Mouse (Mus musculus): ENCODE data around the gene Plch2. TPM values are rescaled to one million over a fixed set of nuclear protein-coding genes. Genes with fewer than 3 reads are reported as not detected.

Plch2 gene
- polyA plus RNA-seq, 1 experiment from 2014 or later, result 3.5 TPM

- H3K27ac ChIP-seq (replicated peaks), result peak overlapping the region; percentile 44
- no peak overlapping the region for H3K4me3 ChIP-seq
- H3K4me1 ChIP-seq, result peaks cover 30% of the 10 kb centered on the region
- no peak for DNase-seq (ENCODE audit: low spot score)
- H3K36me3 ChIP-seq (replicated peaks), result no peaks in the 10 kb centered on the region
- no peaks in the 10 kb centered on the region for H3K9me3 ChIP-seq
- WGBS, result 20% methylated on average over 9 of the region's 9 CpGs
- peaks cover 94% of the 10 kb centered on the region for H3K27me3 ChIP-seq (replicated peaks; ENCODE audit: low read depth, poor library complexity, severe bottlenecking)
Measured at GRCm38 (mm10) chr4:155040197-155040596, 16.4 kb downstream of the Plch2 start.

- H3K9me3 ChIP-seq, result no peaks in the 10 kb centered on the region
- H3K4me1 ChIP-seq, result peaks cover 38% of the 10 kb centered on the region
- no peak overlapping the region for H3K27ac ChIP-seq (replicated peaks)
- H3K36me3 ChIP-seq (replicated peaks), result no peaks in the 10 kb centered on the region
- DNase-seq (ENCODE audit: low spot score), result no peak
- H3K4me3 ChIP-seq, result no peak overlapping the region
- peaks cover 91% of the 10 kb centered on the region for H3K27me3 ChIP-seq (replicated peaks; ENCODE audit: low read depth, poor library complexity, severe bottlenecking)
- 74% methylated on average over 13 of the region's 13 CpGs for WGBS
Measured at GRCm38 (mm10) chr4:155034787-155035186, 21.8 kb downstream of the Plch2 start.

GRCm38 (mm10) chr4:155034202-155034601 is 22.4 kb downstream of the Plch2 start:
- DNase-seq (ENCODE audit: low spot score), result no peak
- H3K9me3 ChIP-seq, result no peaks in the 10 kb centered on the region
- H3K4me1 ChIP-seq, result peaks cover 39% of the 10 kb centered on the region
- no peak overlapping the region for H3K27ac ChIP-seq (replicated peaks)
- no peak overlapping the region for H3K4me3 ChIP-seq
- H3K36me3 ChIP-seq (replicated peaks), result no peaks in the 10 kb centered on the region
- WGBS, result 29% methylated on average over 7 of the region's 7 CpGs
- peaks cover 88% of the 10 kb centered on the region for H3K27me3 ChIP-seq (replicated peaks; ENCODE audit: low read depth, poor library complexity, severe bottlenecking)

DNA sequence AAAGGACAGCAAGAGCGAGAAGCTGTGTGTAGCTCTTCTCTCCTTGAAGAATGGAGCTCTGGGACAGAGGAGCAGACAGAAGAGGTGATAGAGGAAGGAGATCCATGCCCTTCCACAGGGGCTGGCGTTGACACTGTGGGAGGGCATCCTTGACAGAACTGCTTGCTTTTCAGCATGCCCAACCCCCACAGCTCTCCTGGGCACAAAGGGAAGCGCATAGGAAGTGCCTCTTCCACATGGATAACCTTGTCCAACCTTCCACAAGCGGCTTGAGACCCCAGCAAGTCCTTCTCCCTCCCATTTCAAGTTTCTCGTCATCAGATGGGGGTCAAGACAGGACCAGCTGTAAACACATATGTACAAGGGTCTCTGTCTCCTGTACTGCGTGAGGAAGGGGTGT is 23.5 kb downstream of the Plch2 start:
- Histone ChIP-seq H3K27ac (replicated peaks) (0 out of 2 replicates have a peak overlapping the region, but pooled peaks have one; percentile 19), H3K27me3 (replicated peaks; ENCODE audit: low read depth, poor library complexity, severe bottlenecking) (peaks cover 88% of the 10 kb centered on the region)
- WGBS, result 36% methylated on average over 6 of the region's 6 CpGs

DNA sequence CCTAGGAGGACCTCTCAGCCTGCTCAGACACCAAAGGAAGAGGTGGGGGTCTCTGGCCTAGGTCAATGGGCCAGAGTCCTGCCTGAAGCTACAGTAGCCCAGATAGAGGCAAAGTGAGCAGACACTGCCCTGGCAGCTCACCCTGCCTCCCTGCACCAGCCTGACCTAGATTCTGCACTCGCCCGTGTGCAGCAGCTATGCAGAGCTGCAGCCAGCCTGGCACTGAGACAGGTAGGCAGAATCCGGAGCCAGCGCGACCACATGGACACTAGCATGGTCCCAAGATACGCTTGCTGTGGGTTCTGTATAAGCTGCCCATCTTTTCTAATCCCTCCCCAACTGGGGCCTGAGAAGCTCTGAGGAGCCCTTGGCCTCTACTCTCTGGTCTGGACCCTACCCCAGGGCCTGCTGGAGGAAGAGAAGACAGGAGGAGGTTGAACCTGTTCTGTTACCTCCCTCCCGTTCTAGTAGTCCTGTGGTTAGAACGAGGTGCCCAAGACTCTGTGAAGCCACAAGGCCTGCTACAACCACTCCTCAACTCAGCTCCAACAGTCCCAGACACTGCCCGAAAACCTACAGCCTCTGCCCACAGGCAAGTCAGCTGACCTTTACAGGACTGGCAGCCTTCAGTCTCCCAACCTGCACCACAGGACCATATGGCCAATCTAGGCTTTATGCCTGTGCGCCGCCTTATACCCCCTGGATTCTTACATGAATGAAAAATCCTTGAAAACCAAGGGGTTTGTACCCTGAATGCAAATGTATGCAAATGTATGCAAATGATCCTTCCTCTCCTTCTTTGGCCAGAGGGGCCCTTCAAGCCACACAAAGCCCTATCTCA is 32.2 kb downstream of the Plch2 start:
- no peak overlapping the region for H3K4me3 ChIP-seq
- no peak overlapping the region for H3K27ac ChIP-seq (replicated peaks)
- H3K9me3 ChIP-seq, result no peaks in the 10 kb centered on the region
- 85% methylated on average over 11 of the region's 11 CpGs for WGBS
- peaks cover 11% of the 10 kb centered on the region for H3K4me1 ChIP-seq
- no peak for DNase-seq (ENCODE audit: low spot score)
- no peaks in the 10 kb centered on the region for H3K36me3 ChIP-seq (replicated peaks)
- peaks cover 7% of the 10 kb centered on the region; the same call in 1 of the 2 replicates for H3K27me3 ChIP-seq (replicated peaks; ENCODE audit: low read depth, poor library complexity, severe bottlenecking)

More for the DNA sequence above, 23.5 kb downstream of the Plch2 start:
- Histone ChIP-seq H3K36me3 (replicated peaks) (no peaks in the 10 kb centered on the region), H3K4me1 (peaks cover 41% of the 10 kb centered on the region), H3K9me3 (no peaks in the 10 kb centered on the region), H3K4me3 (no peak overlapping the region)
- DNase-seq (ENCODE audit: low spot score), result no peak

GRCm38 (mm10) chr4:155022228-155022855 is 34.2 kb downstream of the Plch2 start:
- DNase-seq (ENCODE audit: low spot score), result no peak
- peaks cover 27% of the 10 kb centered on the region for H3K4me1 ChIP-seq
- 77% methylated on average over 7 of the region's 7 CpGs for WGBS

DNA sequence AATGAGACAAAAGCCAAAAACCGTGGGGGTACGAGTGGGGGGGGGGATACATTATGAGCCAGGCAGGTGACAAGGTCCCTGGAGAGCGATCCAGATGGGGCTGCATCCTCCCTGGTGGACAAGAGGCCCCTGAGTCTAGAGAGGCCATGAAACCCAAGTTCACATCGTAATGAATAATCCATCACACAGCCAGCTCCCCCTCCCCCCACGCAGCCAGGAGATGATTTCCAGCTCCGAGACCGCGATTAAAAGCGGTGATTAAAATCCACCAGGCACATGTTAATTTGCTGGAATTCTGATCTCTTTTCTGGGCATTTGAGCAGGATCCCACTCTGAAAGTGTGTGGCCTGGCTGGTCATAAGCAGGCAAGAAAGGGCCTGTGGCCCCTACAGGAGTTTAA is 35.8 kb downstream of the Plch2 start:
- peaks cover 33% of the 10 kb centered on the region for H3K27me3 ChIP-seq (replicated peaks; ENCODE audit: low read depth, poor library complexity, severe bottlenecking)
- no peaks in the 10 kb centered on the region for H3K36me3 ChIP-seq (replicated peaks)
- peaks cover 35% of the 10 kb centered on the region for H3K4me1 ChIP-seq
- H3K9me3 ChIP-seq, result no peaks in the 10 kb centered on the region
- H3K4me3 ChIP-seq, result no peak overlapping the region
- H3K27ac ChIP-seq (replicated peaks), result no peak overlapping the region
- WGBS, result 76% methylated on average over 9 of the region's 9 CpGs
- DNase-seq (ENCODE audit: low spot score), result no peak

More at GRCm38 (mm10) chr4:155022228-155022855, 34.2 kb downstream of the Plch2 start:
- H3K27me3 ChIP-seq (replicated peaks; ENCODE audit: low read depth, poor library complexity, severe bottlenecking), result peaks cover 22% of the 10 kb centered on the region
- H3K36me3 ChIP-seq (replicated peaks), result no peaks in the 10 kb centered on the region
- H3K4me3 ChIP-seq, result no peak overlapping the region
- H3K27ac ChIP-seq (replicated peaks), result no peak overlapping the region
- H3K9me3 ChIP-seq, result no peaks in the 10 kb centered on the region

DNA sequence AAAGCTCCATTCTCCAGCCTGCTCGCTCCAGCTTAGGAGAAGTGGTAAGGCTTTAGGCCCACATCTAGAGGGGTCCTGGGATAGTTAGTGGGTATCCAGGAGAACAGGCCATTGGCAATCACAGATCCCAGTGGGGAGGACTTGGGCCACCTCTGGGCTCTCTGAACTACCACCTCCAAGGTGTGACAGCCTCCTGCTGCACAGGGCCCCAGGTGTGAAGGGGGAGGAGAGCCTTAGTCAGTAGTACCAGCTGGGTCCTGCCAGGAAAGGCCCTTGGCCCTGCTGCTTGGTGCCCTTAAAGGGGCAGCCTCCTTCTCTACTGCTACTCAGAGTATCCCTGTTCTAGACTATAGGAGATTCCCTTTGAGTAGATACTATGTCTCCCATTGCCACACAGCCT is 36.4 kb downstream of the Plch2 start:
- peaks cover 39% of the 10 kb centered on the region for H3K4me1 ChIP-seq
- no peak for DNase-seq (ENCODE audit: low spot score)
- no peak overlapping the region for H3K27ac ChIP-seq (replicated peaks)
- no peaks in the 10 kb centered on the region for H3K9me3 ChIP-seq
- H3K27me3 ChIP-seq (replicated peaks; ENCODE audit: low read depth, poor library complexity, severe bottlenecking), result peaks cover 34% of the 10 kb centered on the region
- 70% methylated on average over 1 of the region's 1 CpGs for WGBS
- no peaks in the 10 kb centered on the region for H3K36me3 ChIP-seq (replicated peaks)
- H3K4me3 ChIP-seq, result no peak overlapping the region

- peaks cover 46% of the 10 kb centered on the region for H3K4me1 ChIP-seq
- no peak overlapping the region for H3K27ac ChIP-seq (replicated peaks)
Measured at GRCm38 (mm10) chr4:155019336-155019847, 37.2 kb downstream of the Plch2 start.

GRCm38 (mm10) chr4:155018601-155019335 is 37.8 kb downstream of the Plch2 start:
- H3K27ac ChIP-seq (replicated peaks), result no peak overlapping the region
- peaks cover 49% of the 10 kb centered on the region for H3K4me1 ChIP-seq
- H3K27me3 ChIP-seq (replicated peaks; ENCODE audit: low read depth, poor library complexity, severe bottlenecking), result peaks cover 44% of the 10 kb centered on the region
- H3K4me3 ChIP-seq, result peak overlapping the region; percentile 41
- 6% methylated on average over 15 of the region's 15 CpGs for WGBS
- H3K36me3 ChIP-seq (replicated peaks), result no peaks in the 10 kb centered on the region
- no peaks in the 10 kb centered on the region for H3K9me3 ChIP-seq
- peak; percentile 75 for DNase-seq (ENCODE audit: low spot score)

More at GRCm38 (mm10) chr4:155019336-155019847, 37.2 kb downstream of the Plch2 start:
- WGBS, result 0% methylated on average over 10 of the region's 10 CpGs
- H3K9me3 ChIP-seq, result no peaks in the 10 kb centered on the region
- no peaks in the 10 kb centered on the region for H3K36me3 ChIP-seq (replicated peaks)
- H3K27me3 ChIP-seq (replicated peaks; ENCODE audit: low read depth, poor library complexity, severe bottlenecking), result peaks cover 41% of the 10 kb centered on the region
- DNase-seq (ENCODE audit: low spot score), result peak; percentile 62
- H3K4me3 ChIP-seq, result peak overlapping the region; percentile 41

GRCm38 (mm10) chr4:155018066-155018465 is 38.5 kb downstream of the Plch2 start:
- no peak overlapping the region for H3K27ac ChIP-seq (replicated peaks)
- peaks cover 51% of the 10 kb centered on the region for H3K4me1 ChIP-seq
- WGBS, result 79% methylated on average over 8 of the region's 8 CpGs
- no peak for DNase-seq (ENCODE audit: low spot score)
- no peaks in the 10 kb centered on the region for H3K36me3 ChIP-seq (replicated peaks)
- H3K9me3 ChIP-seq, result no peaks in the 10 kb centered on the region
- H3K4me3 ChIP-seq, result no peak overlapping the region
- H3K27me3 ChIP-seq (replicated peaks; ENCODE audit: low read depth, poor library complexity, severe bottlenecking), result peaks cover 44% of the 10 kb centered on the region

DNA sequence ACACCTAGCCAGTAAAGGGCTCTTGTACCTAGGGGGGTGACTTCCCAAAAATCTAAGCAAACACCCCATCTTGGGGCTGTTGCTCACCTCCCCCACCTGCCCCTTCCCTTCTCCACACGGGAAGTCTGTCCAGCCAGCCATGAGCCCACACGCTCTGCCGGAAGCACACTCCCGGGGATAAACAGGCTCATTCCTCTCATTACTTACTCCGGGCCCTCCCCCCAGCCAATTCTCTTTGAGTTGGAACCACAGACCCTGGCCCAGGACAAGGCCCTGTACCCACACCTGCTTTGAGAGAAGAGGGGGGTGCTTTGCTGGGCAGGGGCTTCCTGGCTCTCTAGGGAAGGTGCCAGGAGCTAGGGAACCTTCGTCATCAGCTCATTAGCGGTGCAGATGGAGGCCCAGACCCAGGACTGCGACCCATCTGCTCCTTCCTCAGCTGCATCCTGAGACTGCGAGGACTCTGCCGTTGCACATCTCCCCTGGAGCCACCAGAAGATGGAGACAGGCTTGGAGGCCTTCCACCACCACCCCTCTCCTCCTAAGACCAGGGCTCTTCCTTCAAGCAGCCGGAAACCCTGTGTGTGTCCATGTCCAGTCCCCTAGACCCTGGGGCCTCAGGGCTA is 39.2 kb downstream of the Plch2 start:
- Histone ChIP-seq H3K4me1 (peaks cover 58% of the 10 kb centered on the region), H3K27ac (replicated peaks) (no peak overlapping the region), H3K9me3 (no peaks in the 10 kb centered on the region), H3K36me3 (replicated peaks) (no peaks in the 10 kb centered on the region), H3K4me3 (no peak overlapping the region), H3K27me3 (replicated peaks; ENCODE audit: low read depth, poor library complexity, severe bottlenecking) (peaks cover 44% of the 10 kb centered on the region)
- DNase-seq (ENCODE audit: low spot score), result no peak
- WGBS, result 75% methylated on average over 11 of the region's 11 CpGs

Data from embryonic facial prominence, embryonic 10.5 days (tissue).